Mouse (Mus musculus): ENCODE measurements at regions not wholly inside any gene's neighbourhood (a gene's known extent, or its start where the extent isn't known, plus 50 kb on each side); places are given as distances from the start of the nearest gene placed in this dataset.

DNA sequence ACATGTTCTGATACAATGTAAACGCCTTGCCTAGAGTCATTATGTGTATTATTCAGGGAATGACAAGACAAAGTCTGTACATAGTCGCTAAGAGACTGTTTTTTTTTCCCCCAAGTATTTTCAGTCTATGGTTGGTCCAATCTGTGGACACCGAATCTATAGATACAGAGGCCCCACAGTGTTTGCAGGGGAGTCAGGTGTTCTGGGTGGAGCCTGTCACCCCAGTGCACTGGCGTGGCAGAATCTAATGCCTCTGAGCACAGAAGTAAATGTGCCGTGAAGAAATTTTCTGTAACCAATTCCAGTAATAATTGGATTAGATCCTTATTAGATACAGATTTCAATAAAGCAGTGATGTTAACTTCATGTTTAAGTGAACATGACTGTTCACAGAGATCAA, 1130.1 kb upstream of the Gulo start:
- no peak for DNase-seq

DNA sequence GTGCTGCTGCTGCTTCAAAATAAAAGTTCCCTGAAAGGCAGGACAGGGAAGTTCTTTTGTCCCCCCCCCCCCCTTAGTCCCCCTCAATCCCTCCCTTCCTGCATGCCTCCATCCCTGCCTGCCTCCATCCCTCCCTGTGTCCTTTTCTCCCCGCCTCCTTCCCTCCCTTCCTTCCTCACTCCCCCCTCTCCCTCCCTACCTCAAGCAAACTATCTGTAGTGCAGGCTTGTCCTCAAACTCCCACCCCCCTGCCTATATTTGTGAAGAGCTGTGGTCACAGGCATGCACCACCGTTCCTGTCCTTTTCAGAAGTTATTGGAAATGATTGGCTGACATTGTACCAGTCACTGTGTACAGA, 1127.1 kb upstream of the Gulo start:
- DNase-seq = no peak

DNA sequence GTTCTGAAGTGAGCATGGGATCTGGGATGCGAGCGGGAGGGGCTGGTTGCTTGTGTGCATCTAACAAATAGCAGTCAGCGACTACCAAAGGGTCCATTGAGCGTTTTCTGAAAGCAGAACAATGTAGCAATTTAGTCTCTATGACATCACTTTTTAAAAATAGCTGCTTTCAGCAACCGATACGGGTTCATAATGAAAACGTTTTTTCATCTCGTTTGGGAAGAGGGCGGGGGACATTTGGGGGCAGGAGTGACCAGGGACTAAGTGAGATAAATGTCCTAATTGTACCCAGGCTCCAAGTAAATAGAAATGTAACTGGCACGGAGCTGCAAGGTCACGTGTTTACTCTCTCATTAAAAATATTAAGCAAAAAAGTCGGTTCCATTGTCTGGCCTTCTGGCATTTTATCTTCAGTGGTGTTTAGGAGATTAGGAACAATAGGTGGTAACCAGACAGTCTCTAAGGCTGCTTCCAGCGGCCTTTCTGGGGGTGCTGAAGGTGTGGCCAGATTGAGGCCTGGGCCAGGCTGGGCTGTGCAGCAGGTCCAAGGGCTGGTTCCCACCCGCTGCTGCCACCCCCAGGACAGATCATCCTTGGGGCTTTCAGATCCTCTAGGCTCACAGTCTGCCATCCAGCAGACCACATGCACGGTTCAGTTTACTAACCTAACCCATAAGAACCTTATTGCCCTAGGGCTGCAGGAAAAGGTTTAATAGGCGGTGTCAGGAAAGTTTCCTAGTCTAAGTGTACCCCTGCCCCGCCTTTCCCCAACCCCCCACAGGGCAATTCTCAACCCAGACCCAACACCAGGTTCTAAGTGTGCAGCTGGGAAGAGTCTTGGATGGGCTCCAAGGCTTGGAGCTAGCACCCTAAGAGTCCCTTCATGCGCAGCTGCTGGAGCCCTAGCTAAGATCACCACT, 1126.5 kb upstream of the Gulo start:
- no peak for DNase-seq

DNA sequence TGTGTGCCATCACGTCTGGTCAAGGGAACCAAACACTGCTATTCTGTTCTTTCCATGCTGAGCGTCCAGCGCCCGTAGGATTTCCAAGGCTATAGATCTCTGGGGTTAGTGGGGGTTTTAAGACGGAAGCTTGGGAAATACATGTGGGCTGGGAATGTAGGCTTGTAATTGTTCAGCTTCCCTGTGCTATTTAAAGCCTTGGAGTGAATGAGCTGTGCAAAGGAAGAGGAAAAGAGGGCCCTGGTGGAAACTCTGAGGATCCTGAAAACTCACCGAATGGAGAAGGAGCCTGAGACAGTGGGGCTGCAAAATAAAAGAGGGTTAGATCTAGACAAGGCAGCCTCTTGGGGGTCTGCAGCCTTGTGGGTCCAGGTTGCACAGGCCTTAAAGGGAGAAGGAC, 1124.2 kb upstream of the Gulo start:
- DNase-seq = no peak

DNA sequence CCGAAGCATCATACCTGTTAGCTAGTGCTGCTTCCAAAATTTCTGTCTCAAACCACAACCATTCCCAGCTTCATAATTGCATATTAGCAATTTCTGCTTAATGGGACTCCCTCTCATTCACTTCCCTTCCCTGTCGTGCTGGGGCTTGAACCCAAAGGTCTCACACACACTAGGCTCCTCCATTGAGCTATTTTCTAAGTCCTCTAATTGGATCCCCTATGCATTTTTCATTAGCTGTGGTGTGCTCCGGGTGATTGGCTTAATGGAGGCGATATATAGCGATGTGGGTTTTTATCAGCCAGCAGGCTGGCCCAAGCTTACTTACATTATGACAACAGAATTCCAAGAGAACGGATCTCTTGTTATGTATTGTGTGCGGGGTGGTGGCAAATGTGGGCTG, 1118.1 kb upstream of the Gulo start:
- DNase-seq = no peak

DNA sequence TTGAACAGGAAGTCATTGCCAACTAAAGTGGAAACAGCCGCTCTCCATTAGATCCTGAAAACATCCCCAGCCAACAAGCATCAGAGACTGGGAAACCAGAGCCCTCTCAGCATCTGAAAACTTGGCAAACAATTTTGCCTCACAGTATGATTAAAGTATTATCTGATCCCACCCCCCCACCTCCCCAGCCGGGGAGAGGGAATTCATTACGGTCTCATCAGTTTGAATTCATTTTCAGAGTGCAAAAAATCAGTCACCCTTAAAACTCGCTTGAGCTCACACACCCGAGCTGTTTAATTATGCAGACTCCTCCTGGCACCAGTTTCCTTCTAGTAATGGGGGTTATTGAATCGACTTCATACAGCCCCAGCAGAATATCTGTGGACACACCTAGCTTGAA, 1117.2 kb upstream of the Gulo start:
- no peak for DNase-seq

DNA sequence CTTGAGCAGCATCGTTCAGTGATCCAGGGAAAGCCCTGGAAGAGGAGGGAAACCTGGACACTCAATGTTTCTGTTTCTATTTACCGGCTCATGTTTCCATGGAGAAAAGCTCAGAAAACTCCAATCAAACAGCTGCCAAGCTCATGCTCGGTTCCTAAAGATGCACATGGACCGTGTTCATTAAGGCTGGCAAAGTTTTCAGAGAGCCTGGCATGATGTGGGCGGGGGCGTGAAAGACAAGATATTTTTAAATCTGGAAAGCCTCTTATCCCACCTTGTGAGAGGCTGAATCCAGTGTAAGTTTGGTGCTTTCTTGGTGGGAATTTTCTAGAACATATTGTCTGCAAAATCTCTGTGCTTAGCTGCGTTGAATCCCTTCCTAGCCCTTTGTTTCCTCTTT, 1114.3 kb upstream of the Gulo start:
- DNase-seq = no peak
